Mouse (Mus musculus) monocyte, adult 5-6 weeks (primary cell): ENCODE results near the gene Dram1. TPM values are rescaled to one million over a fixed set of nuclear protein-coding genes. Genes with fewer than 3 reads are reported as not detected.
"Not testable (repeated sequence)": the region's sequence is repeated elsewhere in the genome, so short reads cannot be mapped to it uniquely, and the experiment has no call there.

Experiments
- ATAC-seq: fragments of 153-309, 156-312 bp; replicated peaks from 2 replicates; pipeline ENCODE4 v1.8.0; 2017; ENCODE audit warnings: mild to moderate bottlenecking; ENCODE audit not compliant: low TSS enrichment, insufficient number of reproducible peaks, severe bottlenecking, poor library complexity, low FRiP score
- total RNA-seq: library from RNA; stranded (forward); fragments of 200-1000, 200-491, 200-594 nt; gene quantifications from 3 replicates; pipeline ENCODE4 v1.2.3, GENCODE M21; 2017

Dram1 gene
- total RNA-seq, 1 experiment from 2014 or later = 24.5 TPM

- peak; percentile 40 for ATAC-seq
Observed at GRCm38 (mm10) chr10:88390096-88390790, 11.4 kb upstream of the Dram1 start.

DNA sequence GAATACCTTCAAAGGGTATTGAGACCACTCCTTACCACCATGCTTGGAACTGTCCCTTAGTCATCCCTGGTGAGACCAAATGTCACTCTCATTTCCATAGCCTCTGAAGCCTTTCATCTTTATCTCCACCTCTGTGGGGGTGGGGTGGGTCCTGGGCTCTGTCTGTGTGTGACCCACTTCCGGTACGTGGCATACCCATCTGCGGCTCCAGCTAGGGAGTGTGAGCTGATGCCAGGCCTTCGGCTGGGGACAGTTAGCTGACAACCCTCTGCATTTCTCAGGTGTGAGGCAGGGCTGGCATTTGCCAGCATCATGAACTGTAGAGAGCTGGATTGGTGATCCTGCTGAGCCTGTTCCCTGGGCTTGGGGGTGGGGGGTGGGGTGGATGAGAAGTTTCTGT is 10.7 kb upstream of the Dram1 start:
- ATAC-seq = peak; percentile 56

DNA sequence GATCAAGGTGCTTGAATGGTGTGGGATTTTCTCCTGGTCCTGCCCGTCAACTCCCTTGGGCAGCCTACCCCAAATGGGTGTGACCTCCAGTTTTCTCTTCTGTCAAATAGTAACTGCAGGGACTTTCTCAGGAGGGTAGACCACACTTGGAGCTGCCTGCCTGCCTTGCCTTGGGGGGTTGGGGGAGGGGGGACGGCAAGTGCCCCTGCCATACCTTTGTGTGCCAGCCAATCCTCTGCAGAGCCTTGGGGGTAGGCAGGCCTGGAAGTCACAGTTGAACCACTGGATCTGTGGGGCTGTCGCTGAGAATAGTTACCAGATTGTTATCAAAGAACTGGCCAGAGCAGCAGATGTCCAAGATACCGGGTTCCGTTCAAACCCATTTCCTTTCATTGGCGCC is 7.4 kb upstream of the Dram1 start:
- ATAC-seq = no peak

GRCm38 (mm10) chr10:88385758-88386157 is 6.9 kb upstream of the Dram1 start:
- no peak for ATAC-seq

DNA sequence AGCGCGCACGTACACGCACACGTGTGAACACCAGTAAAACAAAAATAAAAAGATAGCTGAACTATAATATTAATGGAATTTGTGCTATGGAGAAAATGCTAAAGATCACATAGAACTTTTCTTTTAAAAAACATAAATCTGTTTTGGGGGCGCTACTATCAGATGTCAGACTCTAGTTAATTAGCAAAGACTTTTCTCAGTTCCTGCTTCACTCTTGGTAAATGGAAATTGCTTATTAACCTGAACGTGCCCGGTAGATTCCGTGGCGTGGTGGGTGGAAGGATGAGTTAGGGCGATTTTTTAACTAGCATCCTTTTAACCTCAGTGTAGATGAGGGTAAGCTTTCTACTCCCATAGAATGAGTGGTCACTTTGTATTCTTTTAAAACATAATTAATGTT is 6.4 kb upstream of the Dram1 start:
- ATAC-seq = no peak

GRCm38 (mm10) chr10:88384081-88384480 is 5.2 kb upstream of the Dram1 start:
- no peak for ATAC-seq

DNA sequence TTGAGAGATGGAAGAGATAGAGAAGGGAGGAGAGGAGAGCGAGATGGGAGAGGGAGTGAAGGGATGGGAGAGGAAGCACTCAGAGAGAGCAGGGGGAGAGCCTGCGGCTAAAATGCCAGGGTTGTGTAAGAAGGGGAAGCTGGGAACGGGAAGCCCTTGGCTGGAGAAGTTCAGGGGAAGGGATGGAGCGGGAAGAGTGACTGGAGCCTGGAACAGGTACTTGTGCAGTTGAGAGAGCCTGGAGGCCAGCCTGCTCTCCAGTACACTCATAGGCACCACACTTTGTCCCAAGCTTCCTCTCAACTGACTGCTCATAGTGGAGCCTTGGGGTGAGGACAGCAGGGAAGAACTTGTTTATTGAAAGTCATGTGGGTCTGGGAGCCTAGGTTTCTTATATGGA is 4.6 kb upstream of the Dram1 start:
- no peak for ATAC-seq

DNA sequence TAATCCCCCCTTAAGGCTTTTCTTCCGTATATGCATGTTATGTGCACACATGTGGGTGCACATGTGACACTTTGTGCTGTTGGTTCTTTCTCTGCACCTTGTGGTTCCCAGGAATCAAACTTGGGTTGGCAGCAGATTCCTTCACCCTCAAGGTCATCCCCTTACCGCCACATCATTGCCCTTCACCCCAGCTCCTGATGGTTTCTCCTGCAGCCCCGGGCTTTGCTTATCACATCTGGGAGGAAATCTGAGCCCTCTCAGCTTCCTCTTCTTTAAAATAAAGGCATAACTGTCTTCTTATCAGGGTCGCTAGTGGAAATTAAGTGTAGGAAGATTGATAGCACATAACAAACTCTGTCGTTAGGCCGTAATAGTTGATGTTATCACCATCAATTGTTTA is 3.1 kb upstream of the Dram1 start:
- ATAC-seq = no peak

DNA sequence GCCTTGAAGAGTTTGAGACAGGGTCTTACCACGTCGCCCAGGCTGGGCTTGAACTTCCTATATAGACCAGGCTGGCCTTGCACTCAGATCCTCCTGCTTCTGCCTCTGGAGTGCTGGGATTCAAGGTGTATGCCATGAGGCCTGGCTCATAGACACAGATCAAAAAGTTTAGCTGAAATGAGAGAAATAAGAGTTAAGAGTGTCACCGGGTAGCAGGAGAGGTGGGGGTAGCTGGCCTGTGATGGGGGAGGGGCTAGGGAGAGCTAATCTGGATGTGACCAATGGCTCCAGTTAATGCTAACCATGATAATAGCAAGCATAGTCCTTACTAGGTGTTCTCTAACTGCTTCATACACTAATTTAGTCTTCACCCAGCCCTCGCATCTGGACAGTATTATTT is 2.4 kb upstream of the Dram1 start:
- no peak for ATAC-seq

DNA sequence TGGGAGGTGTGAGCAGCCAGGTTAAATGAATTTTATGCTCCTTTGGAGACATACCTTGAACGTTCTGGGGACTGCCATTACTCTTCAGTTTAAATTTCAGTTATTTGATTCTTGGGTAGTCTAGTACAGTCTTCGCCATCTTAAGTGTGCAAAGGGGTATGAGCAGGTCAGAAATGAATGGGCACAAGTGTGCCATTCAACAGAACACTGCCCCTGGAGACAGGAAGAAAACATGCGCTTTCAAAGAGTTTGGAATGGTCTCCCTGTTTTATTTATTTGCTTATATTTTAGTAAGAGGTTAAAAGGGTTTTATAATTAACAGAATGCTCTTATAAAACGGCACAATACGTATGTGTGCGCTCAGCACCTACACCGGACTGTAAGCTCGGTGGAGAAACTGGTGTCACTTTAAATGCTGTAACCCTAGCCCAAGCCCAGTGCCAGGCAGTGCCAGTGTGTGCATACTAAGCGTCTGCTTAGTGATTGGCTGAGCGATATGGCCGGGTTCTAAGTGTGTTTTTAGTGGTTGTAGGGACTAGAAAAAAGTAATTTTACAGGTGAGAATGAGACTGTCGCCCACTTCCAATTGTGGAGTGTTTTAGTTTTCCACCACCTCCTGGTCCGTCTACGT is 1.7 kb upstream of the Dram1 start:
- ATAC-seq = no peak

GRCm38 (mm10) chr10:88380002-88380401 is 1.1 kb upstream of the Dram1 start:
- ATAC-seq = no peak

GRCm38 (mm10) chr10:88377666-88378065 is 1.2 kb downstream of the Dram1 start:
- no peak for ATAC-seq

- peak; percentile 65 for ATAC-seq
Observed at GRCm38 (mm10) chr10:88376770-88377169, 2.1 kb downstream of the Dram1 start.

- ATAC-seq = no peak
Observed at GRCm38 (mm10) chr10:88374984-88375383, 3.9 kb downstream of the Dram1 start.

DNA sequence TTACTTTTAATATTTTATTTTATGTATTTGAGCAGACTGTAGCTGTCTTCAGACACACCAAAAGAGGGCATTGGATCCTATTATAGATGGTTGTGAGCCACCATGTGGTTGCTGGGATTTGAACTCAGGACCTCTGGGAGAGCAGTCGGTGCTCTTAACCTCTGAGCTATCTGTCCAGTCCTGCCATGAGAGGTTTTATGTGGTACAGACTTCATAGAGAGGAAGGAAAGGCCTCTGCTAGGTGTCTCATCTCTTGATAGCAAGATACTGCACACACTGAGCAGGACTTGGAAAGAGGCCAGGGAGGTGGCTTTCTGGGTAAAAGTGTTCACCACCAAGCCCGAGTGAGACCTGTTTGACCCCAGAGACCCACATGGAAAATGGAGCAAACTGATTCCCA is 5.9 kb downstream of the Dram1 start:
- ATAC-seq = not testable (repeated sequence)

- ATAC-seq = no peak
Observed at GRCm38 (mm10) chr10:88372436-88372835, 6.4 kb downstream of the Dram1 start.

- ATAC-seq = no peak
Observed at GRCm38 (mm10) chr10:88371793-88372192, 7.1 kb downstream of the Dram1 start.

GRCm38 (mm10) chr10:88369233-88369632 is 9.6 kb downstream of the Dram1 start:
- no peak for ATAC-seq

DNA sequence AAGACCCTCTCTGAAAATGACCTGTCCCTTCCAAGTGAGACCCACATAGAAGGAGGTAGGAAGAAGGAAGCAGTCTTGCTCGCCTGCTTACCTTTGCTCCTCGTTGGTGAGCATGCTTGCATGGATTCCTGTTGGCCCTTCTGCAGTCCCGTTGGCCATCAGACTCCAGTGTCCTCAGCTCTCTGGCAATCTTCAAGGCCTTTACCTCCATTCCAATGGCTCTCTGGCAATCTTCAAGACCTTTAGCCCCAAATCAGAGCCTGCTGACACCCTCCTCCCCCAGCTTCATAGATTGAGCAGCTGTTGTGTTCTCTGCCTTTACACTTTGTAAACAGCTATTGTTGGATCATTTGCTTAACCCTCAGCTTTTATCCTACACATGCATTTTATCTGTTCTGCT is 14.7 kb downstream of the Dram1 start:
- ATAC-seq = no peak

- ATAC-seq = no peak
Observed at GRCm38 (mm10) chr10:88362218-88362617, 16.7 kb downstream of the Dram1 start.
